Mouse (Mus musculus): Measurements from ENCODE around the gene Snurf. TPM values are rescaled to one million over a fixed set of nuclear protein-coding genes. Genes with fewer than 3 reads are reported as not detected.

Snurf gene
- total RNA-seq (2023), result not detected in 2 replicates

DNA sequence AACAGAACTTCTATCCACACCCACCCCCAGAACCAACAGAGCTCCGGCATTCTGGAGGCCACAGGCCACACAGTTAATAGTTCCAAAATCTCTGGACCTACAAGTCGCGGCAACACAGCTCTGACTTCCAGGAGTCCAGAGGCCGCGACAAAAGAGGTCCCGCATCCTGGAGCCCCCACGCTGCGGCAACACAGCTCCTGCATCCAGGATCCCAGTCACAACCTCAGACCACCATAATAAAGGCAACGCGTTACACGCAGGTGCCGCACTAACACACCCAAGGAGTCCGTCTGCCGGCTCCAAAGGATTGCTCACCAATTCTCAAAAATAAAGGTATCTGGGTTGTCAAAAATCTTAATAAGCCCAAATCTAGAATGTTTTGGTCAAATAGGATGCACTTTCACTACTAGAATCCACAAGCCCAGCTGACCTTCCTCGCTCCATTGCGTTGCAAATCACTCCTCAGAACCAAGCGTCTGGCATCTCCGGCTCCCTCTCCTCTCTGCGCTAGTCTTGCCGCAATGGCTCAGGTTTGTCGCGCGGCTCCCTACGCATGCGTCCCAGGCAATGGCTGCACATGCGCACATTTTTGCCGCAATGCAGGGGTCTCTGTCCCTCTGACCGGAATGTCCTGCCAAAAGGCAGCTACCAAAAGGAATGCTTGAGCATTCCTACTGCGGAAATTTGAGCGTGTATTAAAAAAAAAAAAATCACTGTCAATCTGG, at the start of gene Snurf, which contains the start of gene Gm38393:
Gene Snurf, minus strand, starts transcription at position 444 of the 725 bp plus-strand sequence.
Gene Gm38393, minus strand, starts transcription at position 459 of the 725 bp plus-strand sequence.

Other genes starting within 250 kb of the Snurf start
- gene Gm38393, start within 50 bp of the Snurf start, total RNA-seq (2023), result not detected in 2 replicates
- gene Snrpn, start 135.2 kb upstream of the Snurf start, total RNA-seq (2023), result not detected in 2 replicates

All from neutrophil, adult 65 days (primary cell).